Mouse (Mus musculus) adipose tissue, adult 10 weeks (tissue): ENCODE results near the gene Zfp563. TPM values are rescaled to one million over a fixed set of nuclear protein-coding genes. Genes with fewer than 3 reads are reported as not detected.

Experiments
- polyA plus RNA-seq: library from polyadenylated mRNA; stranded (reverse); fragments of 350-450 nt; fragmentation: Illumina TruSeq; extraction: RNeasy Lipid Tissue Mini Kit (QIAGEN cat#74804); gene quantifications from one replicate; pipeline ENCODE4 v1.2.3, GENCODE M21; 2014; ENCODE audit warnings: low read depth, low replicate concordance

Gene Zfp563
- 5.3 TPM for polyA plus RNA-seq

GRCm38 (mm10) chr17:33089220-33089949 lies at the start of gene Zfp563:
Zfp563 (plus strand) TSS chr17:33089310.

GRCm38 (mm10) chr17:33067958-33068357 lies 21.2 kb upstream of the Zfp563 start, which contains the start of gene 4921501E09Rik:
4921501E09Rik (minus strand) TSS chr17:33068058.

GRCm38 (mm10) chr17:33139261-33139820 lies 50.2 kb downstream of the Zfp563 start, which contains the start of gene Morc2b:
Morc2b (minus strand) TSS chr17:33139683.

Other genes with a start within 250 kb of the Zfp563 start
- gene Zfp870, start 197.7 kb upstream of the Zfp563 start, polyA plus RNA-seq: 5.7 TPM
- gene Cyp4f14, start 172.0 kb upstream of the Zfp563 start, polyA plus RNA-seq: 0.17 TPM
- 50.7 TPM for gene Cyp4f13, start 141.9 kb upstream of the Zfp563 start, polyA plus RNA-seq
- 6.4 TPM for gene Zfp472, start 123.5 kb upstream of the Zfp563 start, polyA plus RNA-seq
- gene Zfp952, start 96.2 kb upstream of the Zfp563 start, polyA plus RNA-seq: 8.5 TPM
- gene Zfp763, start 55.9 kb upstream of the Zfp563 start, polyA plus RNA-seq: 5.9 TPM
- gene 4921501E09Rik, start 21.3 kb upstream of the Zfp563 start, polyA plus RNA-seq: 0.41 TPM
- 2.6 TPM for gene Morc2b, start 50.4 kb downstream of the Zfp563 start, polyA plus RNA-seq
- not detected for gene Olfr55, start 79.1 kb downstream of the Zfp563 start, polyA plus RNA-seq
- not detected for gene Olfr239, start 102.0 kb downstream of the Zfp563 start, polyA plus RNA-seq
- not detected for gene Olfr1564, start 132.4 kb downstream of the Zfp563 start, polyA plus RNA-seq
- 8.2 TPM for gene Zfp955a, start 165.8 kb downstream of the Zfp563 start, polyA plus RNA-seq
- not detected for gene Olfr63, start 175.4 kb downstream of the Zfp563 start, polyA plus RNA-seq
- 5.1 TPM for gene Zfp955b, start 200.2 kb downstream of the Zfp563 start, polyA plus RNA-seq